Comparison of ENCODE assay signal across 8 mouse cellular contexts in the genomic region with DNA sequence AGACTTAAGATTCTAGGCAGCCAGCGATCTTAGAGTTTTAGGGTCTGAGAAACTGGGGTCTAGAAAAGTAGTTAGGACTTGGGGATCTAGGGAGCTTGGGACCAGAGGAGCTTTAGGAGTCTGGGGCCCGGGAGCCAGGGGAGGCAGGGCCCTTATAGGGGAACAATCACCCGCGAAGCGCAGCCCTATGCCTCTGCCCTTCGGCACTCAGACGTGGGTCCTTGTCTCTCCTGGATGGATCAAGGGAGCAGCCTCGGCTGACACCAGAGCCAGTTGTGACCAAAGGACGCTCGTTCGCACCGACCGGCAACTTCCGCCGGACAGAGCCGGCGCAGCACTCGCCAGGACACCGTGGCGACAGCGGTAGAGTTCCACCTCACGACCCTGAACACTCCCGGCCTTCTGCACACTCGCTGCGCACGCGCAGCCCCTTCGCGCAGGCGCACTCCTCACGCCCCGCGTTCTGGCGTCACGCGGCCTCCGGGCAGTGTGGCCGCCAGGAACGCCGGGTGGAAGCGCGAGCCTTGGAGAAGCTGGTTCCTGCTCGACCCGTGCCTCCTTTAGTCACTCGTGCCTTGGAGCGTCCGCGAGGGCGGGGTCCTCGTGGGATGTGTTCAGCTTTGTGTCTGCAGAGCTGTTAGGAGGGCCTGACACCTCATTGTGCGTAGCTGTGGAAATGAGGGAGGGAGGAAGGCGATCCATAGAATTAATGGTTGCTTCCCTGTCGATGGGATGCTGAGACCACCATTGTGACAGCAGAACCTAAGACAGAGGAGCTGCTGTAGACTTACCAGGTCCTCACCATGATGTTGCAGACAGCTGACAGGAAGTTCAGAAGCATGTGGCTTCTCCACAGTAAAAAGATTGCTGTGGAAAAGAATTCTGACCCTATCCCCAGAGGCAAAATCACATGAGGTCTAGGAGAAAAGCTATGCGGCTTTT. TPM values are rescaled to one million over a fixed set of nuclear protein-coding genes. Genes with fewer than 3 reads are reported as not detected.
A peak's percentile ranks its signal among the peaks of the same experiment; 100 is the strongest.
DNase-seq lines count a peak whose midpoint lies in the region; ATAC-seq lines count a peak whose summit lies in the region.

No protein-coding gene starts in this region.

- H3K9me3 ChIP-seq in intestine, embryonic 16.5 days (ENCODE audit: control insufficient read depth, low read length), result no peaks in the 10 kb centered on the region
- H3K9me3 ChIP-seq in midbrain, embryonic 10.5 days (replicated peaks), result no peaks in the 10 kb centered on the region

- peak overlapping the region; percentile 80 for H3K27ac ChIP-seq in intestine, embryonic 16.5 days (ENCODE audit: low read length)
- peak overlapping the region; percentile 95 for H3K27ac ChIP-seq in midbrain, embryonic 10.5 days (replicated peaks)

- WGBS in intestine, embryonic 16.5 days, result 3% methylated on average over 54 of the region's 54 CpGs
- whole genome bisulfite sequencing in midbrain, embryonic 10.5 days, result 4% methylated on average over 54 of the region's 54 CpGs

- H3K4me1 ChIP-seq in intestine, embryonic 16.5 days (ENCODE audit: control insufficient read depth, insufficient read depth, low read length), result peaks cover 17% of the 10 kb centered on the region
- peaks cover 22% of the 10 kb centered on the region for H3K4me1 ChIP-seq in midbrain, embryonic 10.5 days

- peak overlapping the region; percentile 75 for H3K4me3 ChIP-seq in intestine, embryonic 16.5 days (ENCODE audit: low read length)
- peak overlapping the region; percentile 77 for H3K4me3 ChIP-seq in midbrain, embryonic 10.5 days

- no peaks in the 10 kb centered on the region for H3K36me3 ChIP-seq in intestine, embryonic 16.5 days (ENCODE audit: control insufficient read depth, insufficient read depth, low read length)
- no peaks in the 10 kb centered on the region for H3K36me3 ChIP-seq in midbrain, embryonic 10.5 days

- DNase-seq in adrenal gland, postnatal 10 days, result peak; percentile 98
- DNase-seq in embryo, embryonic 9.5 days (ENCODE audit: extremely low spot score), result peak; percentile 92
- DNase-seq in gastrocnemius, postnatal 4 days (ENCODE audit: low spot score in 2 of 2), result peak; percentile 94 to 95
- DNase-seq in left cerebral cortex, postnatal 36 days (ENCODE audit: low spot score in 2 of 2), result peak; percentile 94 to 97
- peak; percentile 94 for DNase-seq in midbrain, embryonic 10.5 days (ENCODE audit: low spot score)
- peak; percentile 91 for DNase-seq in right cerebral cortex, postnatal 36 days (ENCODE audit: low spot score in 2 of 2)
- DNase-seq in urinary bladder, postnatal 4 days (ENCODE audit: low spot score in 2 of 2), result peak; percentile 93 to 94

- H3K27me3 ChIP-seq in intestine, embryonic 16.5 days (replicated peaks; ENCODE audit: control insufficient read depth, insufficient read depth, low read length), result no peaks in the 10 kb centered on the region
- peaks cover 3% of the 10 kb centered on the region for H3K27me3 ChIP-seq in midbrain, embryonic 10.5 days (ENCODE audit: low read depth, poor library complexity, severe bottlenecking)

- intact Hi-C loops in left cerebral cortex, postnatal 36 days (cut with DNase I), result no loop called here

- peak overlapping the region; percentile 95 for H3K9ac ChIP-seq in intestine, embryonic 16.5 days (ENCODE audit: low read depth, low read length)

- ATAC-seq in intestine, embryonic 16.5 days, result peak; percentile 94

- peak overlapping the region; percentile 83 for H3K4me2 ChIP-seq in intestine, embryonic 16.5 days (ENCODE audit: low read depth, low read length)

RNA-seq across cellular contexts. Expression of a gene that starts 14.8 kb away (rescaled TPM):
- total RNA-seq in adrenal gland, postnatal 10 days (2021), result 1 to 10 TPM; 3.9 to 5.5 TPM
- total RNA-seq in gastrocnemius, postnatal 4 days (2021), result 1 to 10 TPM; 2.2 to 3.1 TPM
- polyA plus RNA-seq in intestine, embryonic 16.5 days (2015; fragmentation: Nextera tagmentation; extraction: Ambion mirVana), result 6.8 and 8.2 TPM in 2 replicates
- under 1 TPM; 0.70 to 0.81 TPM for total RNA-seq in left cerebral cortex, postnatal 36 days (2021)
- polyA plus RNA-seq in midbrain, embryonic 10.5 days (2016; fragmentation: Nextera tagmentation; extraction: Ambion mirVana), result 8.2 and 9.2 TPM in 2 replicates

RNA-seq across cellular contexts. Expression of a gene that starts 18.8 kb away (rescaled TPM):
- 100 to 1,000 TPM; 210 to 252 TPM for total RNA-seq in adrenal gland, postnatal 10 days (2021)
- total RNA-seq in gastrocnemius, postnatal 4 days (2021), result 100 to 1,000 TPM; 258 to 259 TPM
- polyA plus RNA-seq in intestine, embryonic 16.5 days (2015; fragmentation: Nextera tagmentation; extraction: Ambion mirVana), result 56.5 and 65.5 TPM in 2 replicates
- 100 to 1,000 TPM; 143 to 162 TPM for total RNA-seq in left cerebral cortex, postnatal 36 days (2021)
- polyA plus RNA-seq in midbrain, embryonic 10.5 days (2016; fragmentation: Nextera tagmentation; extraction: Ambion mirVana), result 44.5 and 46.2 TPM in 2 replicates

RNA-seq across cellular contexts. Expression of a gene that starts 26.8 kb away (rescaled TPM):
- 10 to 100 TPM; 28.8 to 29.6 TPM for total RNA-seq in adrenal gland, postnatal 10 days (2021)
- 10 to 100 TPM; 10.2 to 11.4 TPM for total RNA-seq in gastrocnemius, postnatal 4 days (2021)
- 12.4 and 13.2 TPM in 2 replicates for polyA plus RNA-seq in intestine, embryonic 16.5 days (2015; fragmentation: Nextera tagmentation; extraction: Ambion mirVana)
- total RNA-seq in left cerebral cortex, postnatal 36 days (2021), result 100 to 1,000 TPM; 258 to 267 TPM
- 3.3 and 4.3 TPM in 2 replicates for polyA plus RNA-seq in midbrain, embryonic 10.5 days (2016; fragmentation: Nextera tagmentation; extraction: Ambion mirVana)

RNA-seq across cellular contexts. Expression of a gene that starts 49.0 kb away (rescaled TPM):
- 10 to 100 TPM; 35.9 to 46.7 TPM for total RNA-seq in adrenal gland, postnatal 10 days (2021)
- total RNA-seq in gastrocnemius, postnatal 4 days (2021), result 10 to 100 TPM; 42.9 to 43.8 TPM
- polyA plus RNA-seq in intestine, embryonic 16.5 days (2015; fragmentation: Nextera tagmentation; extraction: Ambion mirVana), result 168 and 186 TPM in 2 replicates
- total RNA-seq in left cerebral cortex, postnatal 36 days (2021), result 10 to 100 TPM; 17.8 to 23.0 TPM
- 306 and 361 TPM in 2 replicates for polyA plus RNA-seq in midbrain, embryonic 10.5 days (2016; fragmentation: Nextera tagmentation; extraction: Ambion mirVana)

Comparison
In these comparisons a context has a peak if more than half of its experiments do, and no peak if none do; other contexts are left out.
1. Peak in every context shown above with its lines: DNase-seq, ATAC-seq, H3K4me3 ChIP-seq and H3K27ac ChIP-seq.
2. RNA of a gene that starts 26.8 kb away (total RNA-seq): 258 to 267 TPM in left cerebral cortex, postnatal 36 days; 28.8 to 29.6 TPM in adrenal gland, postnatal 10 days and 10.2 to 11.4 TPM in gastrocnemius, postnatal 4 days; every median in the first group is over 4 times any median in the second.